Mouse (Mus musculus) forebrain, embryonic 16.5 days (tissue): ENCODE measurements around the gene Ufsp2. TPM values are rescaled to one million over a fixed set of nuclear protein-coding genes. Genes with fewer than 3 reads are reported as not detected.

Experiments used
- ATAC-seq: fragments of 200-750 bp; cut with Nextera tagmentation; 2 replicates; pipeline ENCODE4 v1.8.0; 2017; ENCODE audit warnings: mild to moderate bottlenecking, moderate library complexity
- H3K27ac ChIP-seq: fragments of 300-500 bp; sonication (generic); 2 replicates; pipeline ENCODE4 v1.5.1; 2014; ENCODE audit warnings: low read length, control low read depth
- H3K27me3 ChIP-seq: fragments of 300-500 bp; sonication (generic); replicated peaks from 2 replicates; pipeline ENCODE4 v1.6.1; 2014; ENCODE audit warnings: low read length; ENCODE audit not compliant: control insufficient read depth, insufficient read depth
- H3K36me3 ChIP-seq: fragments of 300-500 bp; sonication (generic); 2 replicates; pipeline ENCODE4 v1.6.1; 2014; ENCODE audit not compliant: control insufficient read depth, insufficient read depth
- H3K4me1 ChIP-seq: fragments of 300-500 bp; sonication (generic); replicated peaks from 2 replicates; pipeline ENCODE4 v1.6.1; 2014; ENCODE audit warnings: low read length; ENCODE audit not compliant: control insufficient read depth, insufficient read depth
- H3K4me2 ChIP-seq: fragments of 300-500 bp; sonication (generic); 2 replicates; pipeline ENCODE4 v1.6.1; 2014; ENCODE audit warnings: mild to moderate bottlenecking, low read length, control low read depth
- H3K4me3 ChIP-seq: fragments of 300-500 bp; sonication (generic); replicated peaks from 2 replicates; pipeline ENCODE4 v1.5.1; 2014; ENCODE audit warnings: mild to moderate bottlenecking, low read length, control low read depth
- H3K9ac ChIP-seq: fragments of 300-500 bp; sonication (generic); replicated peaks from 2 replicates; pipeline ENCODE4 v1.6.1; 2014; ENCODE audit warnings: low read depth, low read length, control low read depth
- H3K9me3 ChIP-seq: fragments of 300-500 bp; sonication (generic); 2 replicates; pipeline ENCODE4 v1.6.1; 2016; ENCODE audit warnings: low read length; ENCODE audit not compliant: control insufficient read depth
- WGBS: fragments of 180-500 bp; shearing (Covaris S2); extraction: QIAGEN DNeasy Blood & Tissue Kit; methylation state at CpG from one replicate; pipeline ENCODE4 v1.1.7; 2014; 5-methylcytosine and 5-hydroxymethylcytosine counted together
- polyA plus RNA-seq: library from polyadenylated mRNA; unstranded; fragments of >200 nt; fragmentation: Nextera tagmentation; extraction: Ambion mirVana; gene quantifications from 2 replicates; pipeline ENCODE4 v1.2.1, GENCODE M21; 2015

Gene Ufsp2
- polyA plus RNA-seq, 1 experiment from 2014 or later, result 59.8 TPM

- 64% methylated on average over 2 of the region's 2 CpGs for WGBS
- Histone ChIP-seq H3K36me3 (peaks cover 4% of the 10 kb centered on the region), H3K9ac (no peak overlapping the region), H3K4me1 (no peaks in the 10 kb centered on the region), H3K4me2 (no peak overlapping the region), H3K27me3 (no peaks in the 10 kb centered on the region), H3K4me3 (no peak overlapping the region), H3K9me3 (no peaks in the 10 kb centered on the region), H3K27ac (no peak overlapping the region)
- no peak for ATAC-seq
Observed at GRCm38 (mm10) chr8:45988189-45988588, 12.9 kb downstream of the Ufsp2 start.

- H3K4me3 ChIP-seq, result no peak overlapping the region
- ATAC-seq, result no peak
- no peaks in the 10 kb centered on the region for H3K27me3 ChIP-seq
- H3K36me3 ChIP-seq, result peaks cover 11% of the 10 kb centered on the region
- H3K9me3 ChIP-seq, result no peaks in the 10 kb centered on the region
- whole genome bisulfite sequencing, result 97% methylated on average over 4 of the region's 4 CpGs
- H3K9ac ChIP-seq, result no peak overlapping the region
- no peaks in the 10 kb centered on the region for H3K4me1 ChIP-seq
- no peak overlapping the region for H3K27ac ChIP-seq
- H3K4me2 ChIP-seq, result no peak overlapping the region
Observed at GRCm38 (mm10) chr8:45990631-45991310, 15.4 kb downstream of the Ufsp2 start.

GRCm38 (mm10) chr8:45994111-45994510 lies 18.8 kb downstream of the Ufsp2 start:
- H3K9me3 ChIP-seq, result no peaks in the 10 kb centered on the region
- H3K4me1 ChIP-seq, result peaks cover 2% of the 10 kb centered on the region
- H3K9ac ChIP-seq, result no peak overlapping the region
- no peak overlapping the region for H3K4me3 ChIP-seq
- no peak overlapping the region for H3K27ac ChIP-seq
- no peak for ATAC-seq
- 97% methylated on average over 2 of the region's 2 CpGs for WGBS
- no peaks in the 10 kb centered on the region for H3K27me3 ChIP-seq
- H3K36me3 ChIP-seq, result peaks cover 17% of the 10 kb centered on the region
- no peak overlapping the region for H3K4me2 ChIP-seq

DNA sequence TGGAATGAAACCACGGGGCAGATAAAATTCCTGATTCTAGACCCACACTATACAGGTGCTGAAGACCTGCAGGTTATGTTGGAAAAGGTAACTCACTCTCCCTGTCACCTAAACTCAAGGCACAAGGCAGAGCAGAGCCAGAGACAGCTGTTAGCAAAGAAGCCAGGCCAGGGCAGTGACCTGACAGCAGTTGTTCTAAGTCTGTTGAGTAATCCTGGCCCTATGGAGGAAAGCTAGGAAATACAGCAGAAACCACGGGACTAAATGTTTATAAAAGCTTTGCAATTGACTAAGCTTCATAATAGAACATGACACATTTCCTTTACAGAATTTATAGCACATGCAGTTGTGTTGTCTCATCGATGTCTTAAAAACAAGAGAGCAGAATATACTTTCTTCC lies 20.2 kb downstream of the Ufsp2 start:
- Histone ChIP-seq H3K27ac (no peak overlapping the region), H3K36me3 (peaks cover 17% of the 10 kb centered on the region), H3K4me3 (no peak overlapping the region), H3K4me2 (no peak overlapping the region), H3K9ac (no peak overlapping the region), H3K4me1 (peaks cover 4% of the 10 kb centered on the region), H3K27me3 (no peaks in the 10 kb centered on the region), H3K9me3 (no peaks in the 10 kb centered on the region)
- 95% methylated on average over 3 of the region's 3 CpGs for WGBS
- no peak for ATAC-seq

- 94% methylated on average over 2 of the region's 2 CpGs for WGBS
- peaks cover 17% of the 10 kb centered on the region for H3K36me3 ChIP-seq
- H3K27me3 ChIP-seq, result no peaks in the 10 kb centered on the region
- no peak overlapping the region for H3K9ac ChIP-seq
- H3K9me3 ChIP-seq, result no peaks in the 10 kb centered on the region
- H3K4me2 ChIP-seq, result no peak overlapping the region
- no peak overlapping the region for H3K4me3 ChIP-seq
- H3K27ac ChIP-seq, result no peak overlapping the region
- ATAC-seq, result no peak
- H3K4me1 ChIP-seq, result peaks cover 4% of the 10 kb centered on the region
Observed at GRCm38 (mm10) chr8:45998228-45998627, 22.9 kb downstream of the Ufsp2 start.

DNA sequence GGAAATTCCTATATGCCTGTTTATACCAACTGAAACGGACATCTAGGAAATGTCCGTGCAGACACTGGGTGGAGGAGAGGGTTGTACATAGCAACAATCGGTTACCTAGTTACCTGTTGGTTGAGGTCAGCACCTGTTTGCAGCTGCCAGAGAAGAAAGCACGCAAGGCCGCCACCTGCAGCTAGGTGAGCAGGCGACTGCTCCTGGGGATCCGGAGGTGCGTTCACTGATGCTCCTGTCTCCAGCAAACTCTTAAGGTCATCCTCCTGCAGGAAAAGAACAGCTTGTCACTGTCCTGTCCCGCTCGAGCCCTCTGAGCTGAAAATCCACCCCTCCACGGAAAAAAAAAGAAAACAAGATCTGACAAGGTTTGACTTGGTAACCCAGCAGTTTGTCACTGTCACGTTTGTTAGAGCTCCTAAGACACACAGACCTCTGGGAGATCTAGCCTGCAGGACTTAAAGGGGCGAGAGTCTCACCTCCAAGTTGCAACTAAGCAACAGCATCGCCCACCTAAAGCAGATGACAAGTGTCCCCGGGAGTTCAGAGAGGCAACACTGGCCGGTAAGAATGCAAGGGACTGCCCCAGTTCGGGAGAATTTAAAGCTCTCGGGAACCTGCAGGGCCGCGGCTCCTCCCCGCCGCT lies 23.9 kb downstream of the Ufsp2 start, which contains the start of gene Lrp2bp:
Lrp2bp (plus strand) TSS at position 166 of the 646 bp plus-strand sequence.
- Histone ChIP-seq H3K4me3 (peak within 1 kb of the TSS; percentile 65), H3K9me3 (no peaks in the 10 kb centered on the region), H3K27me3 (no peaks in the 10 kb centered on the region), H3K9ac (peak within 1 kb of the TSS; percentile 90), H3K4me2 (peak within 1 kb of the TSS; percentile 76), H3K27ac (peak within 1 kb of the TSS; percentile 97), H3K4me1 (peaks cover 4% of the 10 kb centered on the region), H3K36me3 (peaks cover 15% of the 10 kb centered on the region)
- no peak for ATAC-seq
- 3% methylated on average over 22 of the region's 22 CpGs for WGBS

DNA sequence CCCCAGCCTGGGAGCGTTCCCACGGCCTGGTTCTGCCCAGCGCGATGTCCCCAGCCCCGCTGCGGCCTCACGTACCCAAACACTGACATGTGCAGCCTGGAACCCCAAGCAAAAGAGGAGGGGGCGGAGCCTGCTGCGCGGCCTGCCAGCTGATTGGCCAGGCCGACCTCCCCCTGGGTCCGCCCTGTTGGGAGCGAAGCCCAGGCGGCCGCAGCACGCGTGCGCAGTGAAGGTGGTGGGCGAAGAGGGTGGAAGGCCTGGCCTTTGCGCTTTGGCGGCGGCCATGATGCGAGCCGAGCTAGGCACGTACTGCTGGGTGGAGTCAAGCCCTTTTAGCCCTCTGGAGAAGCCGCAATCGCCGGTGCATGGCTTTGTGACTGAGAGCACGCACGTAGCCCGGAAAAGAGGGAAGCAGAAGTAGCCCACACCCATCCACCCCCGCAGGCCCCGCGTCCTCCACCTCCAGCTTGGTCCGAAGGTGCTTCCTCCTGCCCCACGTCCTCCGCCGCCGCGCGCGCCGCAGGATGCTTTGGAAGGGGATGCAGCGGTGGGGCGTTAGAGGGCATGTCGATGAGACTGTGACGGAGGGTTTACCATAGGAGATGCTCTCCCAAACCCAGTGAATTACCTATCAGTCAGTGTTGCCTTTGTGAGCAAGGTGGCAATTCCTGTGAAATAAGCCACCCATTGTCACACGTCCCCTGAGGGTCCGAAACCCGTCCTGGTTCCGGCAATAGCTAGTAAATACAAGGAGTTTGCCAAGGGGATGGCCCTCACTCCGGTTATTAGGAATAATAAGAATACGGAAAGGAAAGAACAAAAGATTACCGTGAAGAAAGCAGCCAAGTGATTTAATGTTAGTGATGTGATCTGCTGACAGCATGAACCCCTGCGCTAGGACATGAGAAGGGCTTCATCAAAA lies 24.7 kb downstream of the Ufsp2 start:
- ATAC-seq, result peak; percentile 99
- WGBS, result 2% methylated on average over 55 of the region's 55 CpGs
- H3K4me1 ChIP-seq, result peaks cover 4% of the 10 kb centered on the region

DNA sequence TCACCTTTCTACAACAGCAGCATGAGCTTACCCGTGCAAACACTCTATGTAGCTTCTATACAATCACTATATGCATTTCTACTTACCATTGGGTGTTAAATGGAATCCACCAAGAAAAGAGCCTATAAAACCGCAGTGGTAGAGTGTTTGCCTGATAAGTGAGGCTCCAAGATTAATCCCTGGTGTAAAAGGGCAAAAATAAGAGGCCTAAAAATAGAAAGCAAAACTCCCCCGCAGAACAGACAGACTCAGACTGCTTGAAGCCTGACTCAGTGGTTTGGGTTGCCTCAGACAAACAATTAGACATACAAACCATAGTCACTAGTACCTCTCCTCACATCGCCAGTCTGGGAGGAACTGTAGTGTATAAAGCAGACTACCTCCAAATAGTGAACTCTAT lies 30.3 kb downstream of the Ufsp2 start, which contains the start of gene Ankrd37:
Ankrd37 (minus strand) TSS at position 112 of the 400 bp plus-strand sequence.
- Histone ChIP-seq H3K36me3 (no peaks in the 10 kb centered on the region), H3K4me2 (no peak within 1 kb of the TSS)

More for the DNA sequence above, 24.7 kb downstream of the Ufsp2 start:
- Histone ChIP-seq H3K9ac (peak overlapping the region; percentile 90), H3K27ac (peak overlapping the region; percentile 97), H3K36me3 (peaks cover 15% of the 10 kb centered on the region), H3K4me2 (peak overlapping the region; percentile 76), H3K27me3 (no peaks in the 10 kb centered on the region), H3K9me3 (no peaks in the 10 kb centered on the region), H3K4me3 (peak overlapping the region; percentile 65)

More for the DNA sequence above, 30.3 kb downstream of the Ufsp2 start, which contains the start of gene Ankrd37:
- H3K4me3 ChIP-seq, result no peak within 1 kb of the TSS
- no peak for ATAC-seq
- no peak within 1 kb of the TSS for H3K27ac ChIP-seq
- H3K9ac ChIP-seq, result no peak within 1 kb of the TSS
- H3K9me3 ChIP-seq, result no peaks in the 10 kb centered on the region
- no peaks in the 10 kb centered on the region; the same call in 1 of the 2 replicates for H3K4me1 ChIP-seq
- WGBS, result 80% methylated on average over 4 of the region's 4 CpGs
- H3K27me3 ChIP-seq, result no peaks in the 10 kb centered on the region
